Mouse (Mus musculus): ENCODE results near the gene Rrm2. TPM values are rescaled to one million over a fixed set of nuclear protein-coding genes. Genes with fewer than 3 reads are reported as not detected.
"Not testable (repeated sequence)": the region's sequence is repeated elsewhere in the genome, so short reads cannot be mapped to it uniquely, and the experiment has no call there.

Rrm2 gene
- total RNA-seq, 2 experiments from 2014 or later = 173 to 245 TPM

GRCm38 (mm10) chr12:24701621-24702020 is 6.4 kb upstream of the Rrm2 start:
- ATAC-seq (replicated peaks; ENCODE audit: low FRiP score, low TSS enrichment, poor library complexity, severe bottlenecking) = not testable (repeated sequence)

GRCm38 (mm10) chr12:24703013-24703412 is 5.0 kb upstream of the Rrm2 start:
- no peak for ATAC-seq (replicated peaks; ENCODE audit: low FRiP score, low TSS enrichment, poor library complexity, severe bottlenecking)

GRCm38 (mm10) chr12:24705502-24706263 is 2.4 kb upstream of the Rrm2 start:
- no peak for ATAC-seq (replicated peaks; ENCODE audit: low FRiP score, low TSS enrichment, poor library complexity, severe bottlenecking)

GRCm38 (mm10) chr12:24706764-24707479 is 1.1 kb upstream of the Rrm2 start:
- ATAC-seq (replicated peaks; ENCODE audit: low FRiP score, low TSS enrichment, poor library complexity, severe bottlenecking) = peak; percentile 54

- ATAC-seq (replicated peaks; ENCODE audit: low FRiP score, low TSS enrichment, poor library complexity, severe bottlenecking) = no peak
Measured at GRCm38 (mm10) chr12:24707480-24707802, 600 bp upstream of the Rrm2 start.

- no peak for ATAC-seq (replicated peaks; ENCODE audit: low FRiP score, low TSS enrichment, poor library complexity, severe bottlenecking)
Measured at GRCm38 (mm10) chr12:24708824-24709218, 780 bp downstream of the Rrm2 start.

GRCm38 (mm10) chr12:24709409-24709808 is 1.4 kb downstream of the Rrm2 start:
- no peak for ATAC-seq (replicated peaks; ENCODE audit: low FRiP score, low TSS enrichment, poor library complexity, severe bottlenecking)

GRCm38 (mm10) chr12:24709831-24710508 is 1.9 kb downstream of the Rrm2 start:
- peak; percentile 28 for ATAC-seq (replicated peaks; ENCODE audit: low FRiP score, low TSS enrichment, poor library complexity, severe bottlenecking)

- no peak for ATAC-seq (replicated peaks; ENCODE audit: low FRiP score, low TSS enrichment, poor library complexity, severe bottlenecking)
Measured at GRCm38 (mm10) chr12:24710672-24711071, 2.6 kb downstream of the Rrm2 start.

GRCm38 (mm10) chr12:24712396-24712795 is 4.4 kb downstream of the Rrm2 start:
- no peak for ATAC-seq (replicated peaks; ENCODE audit: low FRiP score, low TSS enrichment, poor library complexity, severe bottlenecking)

- 0 out of 2 replicates have a peak, but pooled peaks have one; percentile 1 for ATAC-seq (replicated peaks; ENCODE audit: low FRiP score, low TSS enrichment, poor library complexity, severe bottlenecking)
Measured at GRCm38 (mm10) chr12:24714579-24715255, 6.7 kb downstream of the Rrm2 start.

- peak; percentile 90 for ATAC-seq (replicated peaks; ENCODE audit: low FRiP score, low TSS enrichment, poor library complexity, severe bottlenecking)
Measured at GRCm38 (mm10) chr12:24715268-24715896, 7.3 kb downstream of the Rrm2 start.

GRCm38 (mm10) chr12:24716721-24717301 is 8.8 kb downstream of the Rrm2 start:
- 0 out of 2 replicates have a peak, but pooled peaks have one; percentile 38 for ATAC-seq (replicated peaks; ENCODE audit: low FRiP score, low TSS enrichment, poor library complexity, severe bottlenecking)

- ATAC-seq (replicated peaks; ENCODE audit: low FRiP score, low TSS enrichment, poor library complexity, severe bottlenecking) = no peak
Measured at GRCm38 (mm10) chr12:24723434-24723833, 15.4 kb downstream of the Rrm2 start.

- no peak for ATAC-seq (replicated peaks; ENCODE audit: low FRiP score, low TSS enrichment, poor library complexity, severe bottlenecking)
Measured at GRCm38 (mm10) chr12:24723859-24724258, 15.8 kb downstream of the Rrm2 start.

GRCm38 (mm10) chr12:24724369-24724768 is 16.3 kb downstream of the Rrm2 start:
- ATAC-seq (replicated peaks; ENCODE audit: low FRiP score, low TSS enrichment, poor library complexity, severe bottlenecking) = no peak

- ATAC-seq (replicated peaks; ENCODE audit: low FRiP score, low TSS enrichment, poor library complexity, severe bottlenecking) = 0 out of 2 replicates have a peak, but pooled peaks have one; percentile 24
Measured at GRCm38 (mm10) chr12:24734828-24735394, 26.9 kb downstream of the Rrm2 start.

- ATAC-seq (replicated peaks; ENCODE audit: low FRiP score, low TSS enrichment, poor library complexity, severe bottlenecking) = no peak
Measured at GRCm38 (mm10) chr12:24736956-24737355, 28.9 kb downstream of the Rrm2 start.

- ATAC-seq (replicated peaks; ENCODE audit: low FRiP score, low TSS enrichment, poor library complexity, severe bottlenecking) = peak; percentile 3; the same call in 1 of the 2 replicates
Measured at GRCm38 (mm10) chr12:24739963-24740362, 31.9 kb downstream of the Rrm2 start.

Data from megakaryocyte-erythroid progenitor cell, adult 5-6 weeks (primary cell).